Mouse (Mus musculus): ENCODE results near the gene Timeless. TPM values are rescaled to one million over a fixed set of nuclear protein-coding genes. Genes with fewer than 3 reads are reported as not detected.
"Not testable (repeated sequence)": the region's sequence is repeated elsewhere in the genome, so short reads cannot be mapped to it uniquely, and the experiment has no call there.

Timeless gene
- polyA plus RNA-seq, 1 experiment from 2014 or later: 34.8 TPM

DNA sequence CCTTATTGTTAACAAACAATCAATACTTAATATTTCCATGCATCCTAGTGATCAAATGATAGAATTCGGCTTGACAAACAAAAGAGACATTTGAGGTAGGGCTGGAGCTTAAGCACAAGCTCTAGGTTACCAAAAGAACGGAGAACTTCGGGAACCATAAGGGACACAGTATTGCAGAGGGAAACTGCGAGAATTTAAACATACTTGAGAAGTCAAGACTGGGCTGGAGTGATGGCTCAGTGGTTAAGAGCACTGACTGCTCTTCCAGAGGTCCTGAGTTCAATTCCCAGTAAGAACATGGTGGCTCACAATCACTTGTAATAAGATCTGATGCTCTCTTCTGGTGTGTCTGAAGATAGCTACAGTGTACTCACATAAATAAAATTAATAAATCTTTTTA is 17.8 kb upstream of the Timeless start:
- not testable (repeated sequence) for H3K36me3 ChIP-seq; H3K9ac ChIP-seq; H3K27me3 ChIP-seq; DNase-seq; ATAC-seq (ENCODE audit: low read depth); H3K27ac ChIP-seq; H3K9me3 ChIP-seq (replicated peaks); H3K4me2 ChIP-seq; H3K4me3 ChIP-seq (replicated peaks)
- H3K4me1 ChIP-seq (replicated peaks): peaks cover 43% of the 10 kb centered on the region
- WGBS (ENCODE audit: insufficient replicate concordance): 72% methylated on average over 4 of the region's 4 CpGs

DNA sequence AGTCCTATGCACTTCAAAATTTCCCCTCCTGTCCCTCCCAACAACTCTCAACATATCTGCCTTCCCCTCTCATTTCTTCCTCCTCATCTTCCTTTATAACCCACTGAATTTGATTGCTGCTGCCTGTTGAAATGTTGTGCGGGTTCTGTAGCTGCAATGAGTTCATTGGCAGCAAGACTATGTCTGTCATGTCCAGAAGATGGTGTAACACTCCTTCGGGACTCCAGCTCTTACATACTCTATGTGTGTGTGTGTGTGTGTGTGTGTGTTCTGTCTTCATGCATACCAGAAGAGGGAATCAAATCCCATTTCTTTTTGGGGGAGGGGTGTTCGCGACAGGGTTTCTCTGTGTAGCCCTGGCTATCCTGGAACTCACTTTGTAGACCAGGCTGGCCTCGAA is 16.9 kb upstream of the Timeless start:
- peaks cover 48% of the 10 kb centered on the region for H3K4me1 ChIP-seq (replicated peaks)
- WGBS (ENCODE audit: insufficient replicate concordance): 75% methylated on average over 5 of the region's 5 CpGs

DNA sequence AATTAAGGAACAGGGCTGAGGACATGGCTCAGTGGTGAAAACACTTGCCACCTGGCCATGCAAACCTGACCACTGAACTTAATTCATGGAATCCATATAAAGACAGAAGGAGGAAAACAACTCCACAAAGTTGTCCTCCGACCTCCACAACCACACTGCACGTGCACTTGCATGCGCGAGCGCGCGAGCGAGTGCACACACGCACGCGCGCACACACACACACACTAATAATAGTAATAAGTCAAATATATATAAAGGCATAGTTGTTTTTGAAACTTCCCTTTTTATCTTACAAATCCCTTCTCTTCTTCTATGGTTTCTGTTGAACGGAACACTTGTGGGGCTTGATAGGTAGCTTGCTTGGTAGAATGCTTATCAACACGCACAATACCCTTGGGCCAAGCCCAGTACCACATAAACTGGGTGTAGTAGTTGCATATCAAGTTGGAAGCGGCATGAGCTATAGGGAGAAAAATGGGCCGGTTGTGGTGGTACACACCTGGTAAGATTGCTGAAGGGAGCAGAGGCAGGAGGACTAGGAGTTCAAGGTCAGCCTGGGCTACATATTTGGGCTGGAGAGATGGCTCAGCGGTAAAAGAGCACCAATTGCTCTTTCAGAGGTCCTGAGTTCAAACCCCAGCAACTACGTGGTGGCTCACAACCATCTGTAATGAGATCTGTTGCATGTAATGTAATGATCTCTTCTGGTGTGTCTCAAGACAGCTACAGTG is 13.3 kb upstream of the Timeless start:
- WGBS (ENCODE audit: insufficient replicate concordance): 67% methylated on average over 18 of the region's 18 CpGs
- peak; percentile 88 for ATAC-seq (ENCODE audit: low read depth)
- peak overlapping the region; percentile 80 for H3K27ac ChIP-seq

More for the DNA sequence above, 16.9 kb upstream of the Timeless start:
- Histone ChIP-seq H3K27ac (no peak overlapping the region), H3K4me3 (replicated peaks) (no peak overlapping the region), H3K4me2 (no peak overlapping the region), H3K36me3 (no peaks in the 10 kb centered on the region), H3K9ac (no peak overlapping the region), H3K9me3 (replicated peaks) (no peaks in the 10 kb centered on the region), H3K27me3 (peaks cover 3% of the 10 kb centered on the region; the same call in 1 of the 2 replicates)
- DNase-seq: no peak
- ATAC-seq (ENCODE audit: low read depth): no peak

DNA sequence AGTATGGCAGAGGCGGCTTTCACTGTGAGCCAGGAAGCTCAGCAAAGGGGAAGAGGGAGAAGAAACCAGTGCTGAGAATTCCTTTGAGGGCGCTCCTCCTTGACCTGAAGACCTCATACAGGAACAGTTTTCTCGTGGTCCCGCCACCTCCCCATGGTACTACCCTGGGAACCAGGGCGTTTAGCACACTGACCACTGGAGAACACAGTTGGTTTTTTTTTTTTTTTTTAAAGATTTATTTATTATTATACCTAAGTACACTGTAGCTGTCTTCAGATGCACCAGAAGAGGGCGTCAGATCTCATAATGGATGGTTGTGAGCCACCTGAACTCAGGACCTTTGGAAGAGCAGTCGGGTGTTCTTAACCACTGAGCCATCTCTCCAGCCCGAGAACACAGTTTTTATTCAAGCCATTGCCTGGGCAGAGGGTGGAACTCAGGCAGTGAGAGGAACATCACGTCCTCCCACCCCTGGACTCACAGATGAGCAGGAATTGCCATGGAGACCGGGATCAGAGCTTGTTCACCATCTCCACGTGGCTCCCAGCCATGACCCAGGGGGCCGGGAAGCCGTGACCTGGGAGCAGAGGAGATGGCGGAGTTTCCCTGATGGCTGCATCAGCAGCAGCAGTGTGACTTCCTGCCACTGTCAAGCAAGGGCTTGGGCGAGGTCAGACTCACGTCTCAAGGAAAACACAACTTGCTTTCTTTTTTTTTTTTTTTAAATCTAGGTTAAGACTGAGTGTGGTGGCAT is 10.2 kb upstream of the Timeless start:
- no peak overlapping the region for H3K9ac ChIP-seq
- no peak for ATAC-seq (ENCODE audit: low read depth)
- no peak overlapping the region for H3K4me2 ChIP-seq
- no peaks in the 10 kb centered on the region for H3K27me3 ChIP-seq
- 56% methylated on average over 16 of the region's 16 CpGs for WGBS (ENCODE audit: insufficient replicate concordance)
- no peak for DNase-seq
- H3K36me3 ChIP-seq: no peaks in the 10 kb centered on the region
- peaks cover 41% of the 10 kb centered on the region for H3K4me1 ChIP-seq (replicated peaks)
- no peak overlapping the region for H3K4me3 ChIP-seq (replicated peaks)
- H3K27ac ChIP-seq: no peak overlapping the region
- no peaks in the 10 kb centered on the region for H3K9me3 ChIP-seq (replicated peaks)

More for the DNA sequence above, 13.3 kb upstream of the Timeless start:
- Histone ChIP-seq H3K9ac (peak overlapping the region; percentile 14; the same call in 1 of the 2 replicates), H3K27me3 (peaks cover 3% of the 10 kb centered on the region; the same call in 1 of the 2 replicates), H3K4me3 (replicated peaks) (no peak overlapping the region), H3K4me2 (0 out of 2 replicates have a peak overlapping the region, but pooled peaks have one; percentile 8), H3K4me1 (replicated peaks) (peaks cover 32% of the 10 kb centered on the region), H3K36me3 (no peaks in the 10 kb centered on the region), H3K9me3 (replicated peaks) (no peaks in the 10 kb centered on the region)
- peak; percentile 42 for DNase-seq

DNA sequence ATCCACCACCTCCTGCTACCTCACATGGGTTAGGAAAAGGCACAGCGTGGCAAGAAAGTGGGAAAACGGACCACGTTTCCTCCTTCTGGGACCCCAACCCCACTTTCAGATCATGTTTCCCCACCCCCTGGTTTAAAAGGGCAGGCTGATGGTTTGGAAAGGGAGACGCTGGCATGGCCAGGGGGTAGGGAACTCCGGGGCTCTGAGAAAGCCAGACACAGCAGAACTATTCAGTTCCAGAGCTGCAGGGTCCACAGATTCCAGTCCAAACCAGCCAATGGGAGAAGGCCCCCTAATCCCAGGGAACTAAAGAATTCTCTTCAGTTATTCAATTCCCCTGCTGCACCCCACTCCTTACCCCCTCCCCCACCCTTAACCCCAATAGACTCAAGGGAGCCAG is 6.8 kb upstream of the Timeless start:
- no peak overlapping the region for H3K27ac ChIP-seq
- no peak overlapping the region for H3K4me2 ChIP-seq
- H3K9me3 ChIP-seq (replicated peaks): no peaks in the 10 kb centered on the region
- DNase-seq: no peak
- H3K4me3 ChIP-seq (replicated peaks): no peak overlapping the region
- WGBS (ENCODE audit: insufficient replicate concordance): 60% methylated on average over 5 of the region's 5 CpGs
- peaks cover 35% of the 10 kb centered on the region for H3K4me1 ChIP-seq (replicated peaks)
- no peaks in the 10 kb centered on the region for H3K36me3 ChIP-seq
- no peak for ATAC-seq (ENCODE audit: low read depth)
- no peaks in the 10 kb centered on the region for H3K27me3 ChIP-seq
- no peak overlapping the region for H3K9ac ChIP-seq

DNA sequence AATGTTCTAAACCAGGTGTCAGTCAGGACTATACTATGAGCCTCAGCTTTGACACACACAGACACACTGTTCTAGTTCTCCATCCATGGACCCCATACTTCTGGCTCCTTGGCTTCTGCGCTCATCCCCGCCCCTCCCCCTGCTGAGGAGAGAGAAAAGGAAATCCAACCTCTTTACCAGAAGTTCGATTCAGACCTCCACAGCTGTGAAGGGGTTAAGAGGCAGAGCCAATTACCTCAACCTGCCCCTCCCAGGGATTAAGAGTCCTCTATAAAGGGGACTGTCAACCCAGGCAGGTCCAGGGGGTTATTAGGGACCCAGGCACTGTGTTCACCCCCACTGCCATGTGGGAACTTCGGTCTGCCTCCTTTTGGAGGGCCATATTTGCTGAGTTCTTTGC is 6.3 kb upstream of the Timeless start, which contains the start of gene Mip:
Mip (plus strand) TSS at position 301 of the 400 bp plus-strand sequence.
- H3K27me3 ChIP-seq: no peaks in the 10 kb centered on the region
- DNase-seq: no peak
- no peak within 1 kb of the TSS for H3K4me2 ChIP-seq
- no peak for ATAC-seq (ENCODE audit: low read depth)
- no peaks in the 10 kb centered on the region for H3K9me3 ChIP-seq (replicated peaks)
- H3K36me3 ChIP-seq: no peaks in the 10 kb centered on the region
- 63% methylated on average over 4 of the region's 4 CpGs for WGBS (ENCODE audit: insufficient replicate concordance)
- H3K4me1 ChIP-seq (replicated peaks): peaks cover 37% of the 10 kb centered on the region
- H3K27ac ChIP-seq: no peak within 1 kb of the TSS
- no peak within 1 kb of the TSS; the same call in 1 of the 2 replicates for H3K9ac ChIP-seq
- H3K4me3 ChIP-seq (replicated peaks): no peak within 1 kb of the TSS

DNA sequence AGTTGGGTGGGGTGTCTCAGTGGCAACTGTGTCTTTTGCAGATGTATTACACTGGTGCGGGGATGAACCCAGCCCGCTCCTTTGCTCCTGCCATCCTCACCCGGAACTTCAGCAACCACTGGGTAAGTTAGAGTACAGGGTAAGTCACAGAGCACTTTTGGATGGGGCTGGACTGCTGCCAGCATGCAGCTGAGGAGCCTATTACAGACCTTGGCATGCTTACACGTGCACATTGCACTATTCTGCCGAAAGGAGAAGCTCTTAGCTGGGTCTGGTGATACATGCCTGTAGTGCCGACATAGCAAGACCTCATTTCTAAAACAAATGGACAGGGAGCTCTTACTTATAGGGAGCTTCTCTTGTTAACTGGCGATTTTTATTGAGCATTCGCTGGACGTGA is 4.3 kb upstream of the Timeless start:
- Histone ChIP-seq H3K4me1 (replicated peaks) (peaks cover 34% of the 10 kb centered on the region), H3K4me3 (replicated peaks) (no peak overlapping the region), H3K27ac (no peak overlapping the region), H3K4me2 (no peak overlapping the region), H3K27me3 (no peaks in the 10 kb centered on the region), H3K9me3 (replicated peaks) (no peaks in the 10 kb centered on the region), H3K36me3 (no peaks in the 10 kb centered on the region), H3K9ac (no peak overlapping the region)
- WGBS (ENCODE audit: insufficient replicate concordance): 79% methylated on average over 9 of the region's 9 CpGs
- DNase-seq (no peak), ATAC-seq (ENCODE audit: low read depth) (no peak)

DNA sequence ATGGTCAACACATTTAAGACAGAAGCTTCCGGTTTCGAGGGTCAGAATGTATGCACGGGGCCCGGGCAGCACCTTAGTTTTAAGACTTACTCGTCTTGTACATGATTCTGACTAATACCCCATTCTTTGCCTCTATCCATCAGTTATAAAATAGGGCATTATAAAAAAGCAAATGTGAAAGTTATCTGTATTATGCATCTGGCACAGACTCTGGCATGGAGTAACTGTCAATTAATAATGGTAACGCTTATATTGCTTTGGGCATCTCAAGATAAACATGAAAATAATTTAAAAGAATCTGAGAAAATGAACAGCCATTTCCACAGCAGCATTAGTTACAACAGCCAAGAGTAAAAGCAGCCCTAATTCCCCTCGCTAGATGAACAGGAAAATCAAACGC is 3.9 kb upstream of the Timeless start:
- Histone ChIP-seq H3K36me3 (no peaks in the 10 kb centered on the region), H3K27ac (no peak overlapping the region), H3K4me3 (replicated peaks) (no peak overlapping the region), H3K9me3 (replicated peaks) (no peaks in the 10 kb centered on the region), H3K4me2 (no peak overlapping the region), H3K9ac (no peak overlapping the region), H3K4me1 (replicated peaks) (peaks cover 38% of the 10 kb centered on the region), H3K27me3 (no peaks in the 10 kb centered on the region)
- WGBS (ENCODE audit: insufficient replicate concordance): 81% methylated on average over 8 of the region's 8 CpGs
- DNase-seq (no peak), ATAC-seq (ENCODE audit: low read depth) (no peak)

DNA sequence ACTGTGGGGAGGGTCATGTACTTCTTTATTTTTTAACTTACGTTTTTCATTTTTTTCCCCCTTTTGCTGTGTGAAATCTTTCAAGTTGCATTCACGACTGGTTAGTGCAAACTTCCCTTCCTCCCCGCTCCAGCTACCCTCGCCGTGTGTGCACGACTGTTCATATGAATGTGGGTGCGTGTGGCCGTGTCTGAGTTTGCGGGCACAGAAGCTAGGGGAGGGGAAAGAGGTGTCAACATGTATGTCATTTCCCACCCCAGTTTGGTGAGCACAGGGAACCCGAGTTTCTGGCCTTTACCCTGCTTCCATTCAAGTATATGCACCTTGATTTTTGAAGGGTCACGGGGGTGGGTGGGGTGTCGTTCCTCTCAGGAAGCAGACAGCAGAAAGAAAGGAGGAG is 1.3 kb upstream of the Timeless start:
- H3K4me3 ChIP-seq (replicated peaks): peak overlapping the region; percentile 88; the same call in 1 of the 2 replicates
- ATAC-seq (ENCODE audit: low read depth): no peak
- no peaks in the 10 kb centered on the region for H3K27me3 ChIP-seq
- H3K4me1 ChIP-seq (replicated peaks): peaks cover 53% of the 10 kb centered on the region
- H3K9me3 ChIP-seq (replicated peaks): no peaks in the 10 kb centered on the region
- peak overlapping the region; percentile 94 for H3K9ac ChIP-seq
- no peak for DNase-seq
- peak overlapping the region; percentile 91 for H3K4me2 ChIP-seq
- H3K27ac ChIP-seq: peak overlapping the region; percentile 97
- 69% methylated on average over 12 of the region's 12 CpGs for WGBS (ENCODE audit: insufficient replicate concordance)
- peaks cover 9% of the 10 kb centered on the region for H3K36me3 ChIP-seq

DNA sequence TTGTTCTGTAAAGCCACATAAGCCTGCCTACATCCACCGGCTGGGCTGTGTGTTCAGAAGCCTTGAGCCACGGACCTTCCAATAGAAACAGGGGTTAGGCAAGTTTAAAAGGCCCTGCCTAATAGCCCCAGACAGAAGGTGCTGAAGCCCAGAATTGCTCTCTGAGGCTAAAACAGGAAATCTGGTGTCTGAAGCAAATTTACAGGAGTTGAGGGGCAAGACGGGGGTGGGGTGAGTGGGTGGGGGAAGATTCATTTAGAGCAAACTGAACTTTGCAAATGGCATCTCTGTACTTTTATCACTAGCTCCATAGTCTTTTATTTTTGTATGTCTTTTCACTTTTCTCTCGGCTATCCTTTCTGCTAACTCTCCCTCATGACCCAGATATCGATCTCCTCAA is 719 bp upstream of the Timeless start:
- peak overlapping the region; percentile 88 for H3K4me3 ChIP-seq (replicated peaks)
- no peaks in the 10 kb centered on the region for H3K27me3 ChIP-seq
- WGBS (ENCODE audit: insufficient replicate concordance): 11% methylated on average over 5 of the region's 5 CpGs
- peak overlapping the region; percentile 91 for H3K4me2 ChIP-seq
- DNase-seq: no peak
- peak overlapping the region; percentile 97 for H3K27ac ChIP-seq
- no peak for ATAC-seq (ENCODE audit: low read depth)
- peaks cover 53% of the 10 kb centered on the region for H3K4me1 ChIP-seq (replicated peaks)
- peaks cover 10% of the 10 kb centered on the region for H3K36me3 ChIP-seq
- H3K9ac ChIP-seq: peak overlapping the region; percentile 94
- H3K9me3 ChIP-seq (replicated peaks): no peaks in the 10 kb centered on the region

DNA sequence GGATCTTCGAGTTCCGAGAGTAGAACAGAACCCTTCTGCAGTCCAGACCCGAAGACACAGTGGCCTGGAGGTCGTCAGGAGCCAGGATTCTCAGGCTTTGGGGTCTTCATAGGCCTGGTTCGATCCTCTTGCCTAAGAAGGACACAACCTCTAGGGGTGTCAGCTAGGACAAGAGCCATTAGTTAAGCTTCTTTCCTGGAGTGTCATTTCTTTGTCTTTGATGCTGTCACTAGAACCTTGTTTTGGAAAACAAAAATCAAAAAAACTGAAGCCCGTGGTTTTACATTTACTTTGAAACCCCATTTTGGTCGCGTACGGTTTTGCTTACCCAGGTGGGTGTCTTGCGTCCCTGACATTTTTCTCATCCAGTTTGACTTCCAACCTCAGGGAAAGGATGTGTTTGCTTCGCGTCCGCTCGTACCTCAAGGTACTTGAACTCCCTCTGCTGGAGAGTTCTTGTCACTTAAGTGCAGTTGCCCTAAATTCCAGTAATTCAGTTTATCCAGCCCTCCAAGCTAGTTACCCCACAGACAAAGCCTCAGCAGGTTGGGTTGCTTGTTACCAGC is 638 bp downstream of the Timeless start:
- peak overlapping the region; percentile 97 for H3K27ac ChIP-seq
- H3K27me3 ChIP-seq: no peaks in the 10 kb centered on the region
- H3K4me2 ChIP-seq: peak overlapping the region; percentile 91
- H3K4me3 ChIP-seq (replicated peaks): peak overlapping the region; percentile 88
- ATAC-seq (ENCODE audit: low read depth) (peak; percentile 51), DNase-seq (peak; percentile 65)
- H3K9me3 ChIP-seq (replicated peaks): no peaks in the 10 kb centered on the region
- WGBS (ENCODE audit: insufficient replicate concordance): under 1% methylated on average over 14 of the region's 14 CpGs
- peaks cover 57% of the 10 kb centered on the region for H3K4me1 ChIP-seq (replicated peaks)
- peak overlapping the region; percentile 94 for H3K9ac ChIP-seq
- peaks cover 10% of the 10 kb centered on the region for H3K36me3 ChIP-seq
